Mouse (Mus musculus) embryonic fibroblast, embryonic 13.5 days (primary cell): ENCODE results near the gene Slc25a12. TPM values are rescaled to one million over a fixed set of nuclear protein-coding genes. Genes with fewer than 3 reads are reported as not detected.

Source experiments
- H3K27ac ChIP-seq: 2 replicates; pipeline ENCODE4 v1.5.1; 2012; ENCODE audit warnings: low read length, control low read depth, inconsistent platforms; ENCODE audit not compliant: insufficient read depth
- H3K4me1 ChIP-seq: 2 replicates; pipeline ENCODE4 v1.6.1; 2011; ENCODE audit warnings: low read length; ENCODE audit not compliant: control insufficient read depth, insufficient read depth
- H3K4me3 ChIP-seq: 2 replicates; pipeline ENCODE4 v1.5.1; 2011; ENCODE audit warnings: mild to moderate bottlenecking, control low read depth, low read length; ENCODE audit not compliant: insufficient read depth
- CTCF ChIP-seq: IDR thresholded peaks from 2 replicates; pipeline ENCODE4 v1.5.1; 2011; ENCODE audit warnings: mild to moderate bottlenecking, control low read depth, low read length, moderate library complexity, borderline replicate concordance; ENCODE audit not compliant: insufficient read depth
- POLR2A ChIP-seq: IDR thresholded peaks from 2 replicates; pipeline ENCODE4 v1.6.1; 2011; ENCODE audit warnings: low read depth, mild to moderate bottlenecking, control low read depth, low read length, moderate library complexity
- polyA plus RNA-seq: library from polyadenylated mRNA; stranded (reverse); fragments of >200 nt; gene quantifications from 2 replicates; pipeline ENCODE4 v1.2.4, GENCODE M21; 2011; ENCODE audit warnings: low read depth; ENCODE audit not compliant: missing spikeins, insufficient read length

Slc25a12 gene
- polyA plus RNA-seq, 1 experiment = 51.2 TPM

GRCm38 (mm10) chr2:71291566-71291965, 76.0 kb downstream of the Slc25a12 start:
- H3K4me3 ChIP-seq = no peak overlapping the region
- H3K27ac ChIP-seq = no peak overlapping the region
- no peak for TF ChIP-seq POLR2A
- TF ChIP-seq CTCF = no peak
- H3K4me1 ChIP-seq = no peaks in the 10 kb centered on the region

DNA sequence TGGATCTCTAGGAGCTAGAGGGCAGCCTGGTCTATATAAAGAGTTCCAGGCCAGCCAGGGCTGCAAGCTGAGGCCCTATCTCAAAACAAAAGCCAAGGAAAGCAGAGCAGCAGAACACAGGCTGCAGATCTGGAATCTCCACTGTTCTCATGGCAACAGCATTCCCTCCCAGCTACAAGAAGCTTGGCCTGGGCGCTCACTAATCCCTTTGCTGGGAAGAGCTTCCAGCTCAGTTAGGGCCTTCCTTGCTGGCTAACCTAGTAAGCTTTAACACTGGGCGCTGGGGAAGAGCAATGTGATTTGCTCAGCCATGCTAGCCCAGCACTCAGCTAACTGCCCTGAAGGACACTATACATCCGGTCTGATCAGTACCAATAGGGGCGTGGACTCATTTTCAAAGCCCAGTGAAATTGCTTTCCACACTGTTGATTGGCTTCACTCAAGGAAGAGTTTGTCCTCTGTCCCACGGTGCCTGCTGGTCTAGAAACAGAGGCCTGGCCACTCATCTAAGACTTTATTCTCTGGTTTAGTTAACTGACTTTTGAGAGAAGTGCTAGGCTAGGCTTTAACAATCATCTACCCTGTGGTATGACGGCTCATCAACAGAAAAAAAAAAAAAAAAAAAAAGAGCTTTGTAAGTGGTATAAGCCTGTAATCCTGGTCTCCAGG, 77.3 kb downstream of the Slc25a12 start:
- no peak overlapping the region for H3K4me3 ChIP-seq
- no peak for TF ChIP-seq CTCF
- no peak for TF ChIP-seq POLR2A
- H3K4me1 ChIP-seq = no peaks in the 10 kb centered on the region; the same call in 1 of the 2 replicates
- no peak overlapping the region for H3K27ac ChIP-seq

- TF ChIP-seq CTCF (no peak), POLR2A (no peak)
- H3K27ac ChIP-seq = no peak overlapping the region
- H3K4me1 ChIP-seq = no peaks in the 10 kb centered on the region; the same call in 1 of the 2 replicates
- no peak overlapping the region for H3K4me3 ChIP-seq
These were observed 85.6 kb downstream of the Slc25a12 start for GRCm38 (mm10) chr2:71281981-71282380.

DNA sequence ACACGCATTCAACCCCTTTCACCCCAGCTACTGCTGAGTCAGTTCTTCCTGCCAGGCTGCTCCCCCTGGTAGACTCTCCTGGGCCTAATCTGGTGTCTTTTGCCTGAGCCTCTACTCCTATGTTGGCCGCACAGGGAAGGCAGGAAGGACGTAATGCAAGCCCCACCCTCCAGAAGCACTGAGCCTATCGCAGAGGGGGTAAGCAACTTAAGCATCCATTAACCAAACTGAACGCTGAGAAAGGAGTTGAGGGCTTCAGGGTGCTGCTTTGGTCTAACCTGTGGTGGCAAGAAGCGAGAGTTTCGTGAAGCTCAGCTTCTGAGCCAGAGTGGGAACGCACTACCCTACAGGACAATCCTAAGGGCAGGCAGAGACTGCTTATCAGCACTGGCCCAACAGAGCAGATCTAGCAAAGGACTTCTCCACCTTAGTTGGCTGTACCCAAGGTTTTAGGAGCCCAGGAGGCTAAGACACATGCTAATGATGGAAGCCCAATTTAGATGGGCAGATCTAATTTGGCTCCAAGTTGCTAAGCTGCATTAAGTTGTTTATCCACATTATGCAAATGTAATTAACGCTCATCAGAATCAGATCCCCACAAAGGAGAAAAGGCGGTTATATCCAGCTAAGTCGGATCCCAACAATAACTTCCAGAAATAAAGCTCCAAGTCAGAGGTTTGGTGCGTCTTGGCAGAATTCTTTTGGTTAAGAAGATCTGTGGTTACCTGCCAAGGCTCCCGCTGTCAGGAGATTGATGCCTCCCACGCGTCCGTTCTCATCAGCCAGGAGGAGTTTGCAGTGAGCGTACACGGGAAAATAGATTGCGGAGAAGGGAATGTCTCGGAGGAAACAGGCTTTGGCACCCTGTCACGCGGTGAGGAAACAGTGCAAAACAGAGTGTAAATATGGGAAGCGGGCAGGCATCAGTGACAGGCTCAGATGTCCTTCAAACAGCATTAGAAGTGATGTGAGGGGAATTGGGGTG, 88.5 kb downstream of the Slc25a12 start:
- TF ChIP-seq CTCF = no peak
- no peak for TF ChIP-seq POLR2A
- Histone ChIP-seq H3K27ac (no peak overlapping the region), H3K4me1 (peaks cover 8% of the 10 kb centered on the region), H3K4me3 (no peak overlapping the region)

DNA sequence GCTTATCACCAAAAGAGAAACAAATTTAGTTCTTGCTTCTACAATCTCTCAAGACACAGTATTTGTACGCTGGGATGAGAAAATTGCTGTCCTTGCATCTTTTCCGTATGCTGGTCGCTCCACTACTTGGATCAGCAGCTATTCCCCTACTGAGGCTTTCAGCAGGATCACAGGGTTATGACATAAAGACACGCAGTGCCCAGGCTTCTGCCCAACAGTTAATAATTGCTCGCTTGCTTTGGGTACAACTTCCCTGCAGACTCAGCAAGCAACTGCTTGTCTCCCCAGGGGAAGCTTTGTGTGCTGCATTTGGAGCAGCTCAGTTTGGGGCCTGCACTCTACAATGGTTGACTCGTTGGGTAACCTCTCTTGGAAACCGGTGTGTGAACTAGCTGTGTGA, 91.8 kb downstream of the Slc25a12 start:
- Histone ChIP-seq H3K4me3 (no peak overlapping the region), H3K27ac (no peak overlapping the region), H3K4me1 (peaks cover 11% of the 10 kb centered on the region)
- TF ChIP-seq POLR2A (no peak), CTCF (no peak)

DNA sequence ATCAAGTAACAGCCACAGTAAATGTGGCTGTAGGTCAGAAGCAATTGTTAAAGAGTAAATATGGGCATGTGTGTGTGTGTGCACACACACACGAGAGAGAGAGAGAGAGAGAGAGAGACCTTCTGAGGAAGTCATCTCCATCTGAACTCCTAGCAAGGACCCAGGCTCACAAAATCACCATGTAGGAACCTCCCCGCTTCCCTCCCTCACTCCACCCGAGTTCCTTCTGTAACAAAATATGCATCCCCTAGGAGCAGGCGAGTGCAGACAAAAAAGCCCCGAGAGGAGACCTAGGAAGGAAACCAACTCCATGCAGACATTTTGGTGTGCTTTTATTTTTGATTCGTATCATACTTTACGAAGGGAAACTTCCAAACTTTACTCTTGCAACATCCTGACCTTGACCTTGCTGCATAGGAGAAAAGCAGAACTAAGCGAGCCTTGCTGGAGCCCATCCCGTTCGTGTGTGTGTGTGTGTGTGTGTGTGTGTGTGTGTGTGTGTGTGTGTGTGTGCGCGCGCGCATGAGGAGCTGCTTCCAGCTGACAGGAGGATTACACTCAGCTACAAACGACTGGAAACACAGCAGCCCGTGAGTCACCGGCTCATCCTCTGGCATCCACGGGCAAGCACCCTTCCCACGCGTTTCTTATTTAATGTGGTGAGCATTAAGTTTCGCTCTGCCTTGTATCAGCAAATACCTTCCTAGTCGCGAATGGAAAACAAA, 93.4 kb downstream of the Slc25a12 start:
- Histone ChIP-seq H3K4me1 (peaks cover 11% of the 10 kb centered on the region), H3K4me3 (no peak overlapping the region), H3K27ac (peak overlapping the region; percentile 17; the same call in 1 of the 2 replicates)
- TF ChIP-seq CTCF = no peak
- no peak for TF ChIP-seq POLR2A

GRCm38 (mm10) chr2:71270085-71270484, 97.5 kb downstream of the Slc25a12 start:
- Histone ChIP-seq H3K27ac (no peak overlapping the region), H3K4me1 (peaks cover 9% of the 10 kb centered on the region; the same call in 1 of the 2 replicates), H3K4me3 (no peak overlapping the region)
- TF ChIP-seq CTCF = no peak
- no peak for TF ChIP-seq POLR2A

DNA sequence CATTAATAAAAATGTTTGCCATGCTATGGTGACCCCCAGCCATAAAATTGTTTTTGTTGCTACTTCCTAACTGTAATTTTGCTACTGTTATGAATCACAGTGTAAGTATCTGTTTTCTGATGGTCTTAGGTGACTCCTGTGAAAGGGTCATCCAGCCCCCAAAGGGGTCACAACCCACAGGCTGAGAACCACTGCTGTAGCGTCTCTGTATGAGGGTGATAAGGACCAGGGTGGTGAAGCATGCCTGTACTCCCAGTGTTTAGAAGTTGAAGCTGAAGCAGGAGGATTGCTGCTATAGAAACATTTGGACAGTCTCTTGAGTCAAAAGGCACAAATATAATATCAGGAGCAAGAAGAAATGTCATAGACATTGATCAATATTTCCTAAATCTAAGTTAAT, 98.2 kb downstream of the Slc25a12 start:
- H3K27ac ChIP-seq = no peak overlapping the region
- H3K4me3 ChIP-seq = no peak overlapping the region
- peaks cover 5% of the 10 kb centered on the region; the same call in 1 of the 2 replicates for H3K4me1 ChIP-seq
- no peak for TF ChIP-seq POLR2A
- TF ChIP-seq CTCF = no peak

GRCm38 (mm10) chr2:71268691-71269090, 98.9 kb downstream of the Slc25a12 start:
- TF ChIP-seq CTCF (no peak), POLR2A (no peak)
- no peak overlapping the region for H3K27ac ChIP-seq

More at GRCm38 (mm10) chr2:71268691-71269090, 98.9 kb downstream of the Slc25a12 start:
- no peak overlapping the region for H3K4me3 ChIP-seq
- no peaks in the 10 kb centered on the region; the same call in 1 of the 2 replicates for H3K4me1 ChIP-seq
